Mouse (Mus musculus) left cerebral cortex, adult 6 months (tissue): Measurements from ENCODE around the gene Gm8439. TPM values are rescaled to one million over a fixed set of nuclear protein-coding genes. Genes with fewer than 3 reads are reported as not detected.

Experiments
- long read RNA-seq, 2 experiments: library from polyadenylated mRNA; unstranded; transcript quantifications; one replicate each; pipeline ENCODE4 v2.0.0; 2019 to 2020
- polyA plus RNA-seq: library from polyadenylated mRNA; unstranded; fragments of <200 nt; fragmentation: Nextera tagmentation; gene quantifications from 2 replicates; pipeline ENCODE4 v1.2.3, GENCODE M21; 2021

Gm8439 gene
- not detected in 2 replicates for polyA plus RNA-seq
- long read RNA-seq, experiment 1, result 0 reads
- long read RNA-seq, experiment 2, result 0 reads

GRCm38 (mm10) chr4:120588445-120588844 is at the start of gene Gm8439:
Gm8439 (plus strand) TSS chr4:120588745.

GRCm38 (mm10) chr4:120569486-120570437 is 18.8 kb upstream of the Gm8439 start, which contains the start of gene Ctps:
Ctps (minus strand) TSS chr4:120570276.

Other genes starting within 250 kb of the Gm8439 start
- gene Scmh1, start 183.5 kb upstream of the Gm8439 start, polyA plus RNA-seq, result 35.7 and 54.7 TPM in 2 replicates
- gene Slfnl1, start 56.5 kb upstream of the Gm8439 start, polyA plus RNA-seq, result not detected in 2 replicates
- 23.1 and 31.3 TPM in 2 replicates for gene Ctps, start 18.5 kb upstream of the Gm8439 start, polyA plus RNA-seq
- gene Cited4, start 77.8 kb downstream of the Gm8439 start, polyA plus RNA-seq, result 17.5 and 31.8 TPM in 2 replicates
- gene Kcnq4, start 159.9 kb downstream of the Gm8439 start, polyA plus RNA-seq, result 1.7 and 1.9 TPM in 2 replicates
- 64.9 and 67.5 TPM in 2 replicates for gene Nfyc, start 242.8 kb downstream of the Gm8439 start, polyA plus RNA-seq